Mouse (Mus musculus): ENCODE results near the gene Mphosph6.

Mphosph6 gene

GRCm38 (mm10) chr8:117801443-117802298 lies at the start of gene Mphosph6:
Mphosph6 (minus strand) TSS chr8:117801943.
- ATAC-seq (ENCODE audit: insufficient number of reproducible peaks, low FRiP score, low TSS enrichment), result peak; percentile 87

- no peak for ATAC-seq (ENCODE audit: insufficient number of reproducible peaks, low FRiP score, low TSS enrichment)
Measured at GRCm38 (mm10) chr8:117850420-117850819, 48.7 kb upstream of the Mphosph6 start.

- ATAC-seq (ENCODE audit: insufficient number of reproducible peaks, low FRiP score, low TSS enrichment), result no peak
Measured at GRCm38 (mm10) chr8:117847865-117848264, 46.1 kb upstream of the Mphosph6 start.

GRCm38 (mm10) chr8:117843694-117844093 lies 42.0 kb upstream of the Mphosph6 start:
- no peak for ATAC-seq (ENCODE audit: insufficient number of reproducible peaks, low FRiP score, low TSS enrichment)

GRCm38 (mm10) chr8:117813524-117813923 lies 11.8 kb upstream of the Mphosph6 start:
- ATAC-seq (ENCODE audit: insufficient number of reproducible peaks, low FRiP score, low TSS enrichment), result no peak

- ATAC-seq (ENCODE audit: insufficient number of reproducible peaks, low FRiP score, low TSS enrichment), result no peak
Measured at GRCm38 (mm10) chr8:117810676-117811075, 8.9 kb upstream of the Mphosph6 start.

- ATAC-seq (ENCODE audit: insufficient number of reproducible peaks, low FRiP score, low TSS enrichment), result no peak
Measured at GRCm38 (mm10) chr8:117805419-117805818, 3.7 kb upstream of the Mphosph6 start.

- ATAC-seq (ENCODE audit: insufficient number of reproducible peaks, low FRiP score, low TSS enrichment), result peak; percentile 43
Measured at GRCm38 (mm10) chr8:117802299-117802689, 551 bp upstream of the Mphosph6 start.

GRCm38 (mm10) chr8:117798066-117798465 lies 3.7 kb downstream of the Mphosph6 start:
- no peak for ATAC-seq (ENCODE audit: insufficient number of reproducible peaks, low FRiP score, low TSS enrichment)

GRCm38 (mm10) chr8:117796464-117796863 lies 5.3 kb downstream of the Mphosph6 start:
- no peak for ATAC-seq (ENCODE audit: insufficient number of reproducible peaks, low FRiP score, low TSS enrichment)

GRCm38 (mm10) chr8:117794581-117794980 lies 7.2 kb downstream of the Mphosph6 start:
- ATAC-seq (ENCODE audit: insufficient number of reproducible peaks, low FRiP score, low TSS enrichment), result peak; percentile 70

- ATAC-seq (ENCODE audit: insufficient number of reproducible peaks, low FRiP score, low TSS enrichment), result no peak
Measured at GRCm38 (mm10) chr8:117792616-117793144, 9.1 kb downstream of the Mphosph6 start.

GRCm38 (mm10) chr8:117786428-117786827 lies 15.3 kb downstream of the Mphosph6 start:
- ATAC-seq (ENCODE audit: insufficient number of reproducible peaks, low FRiP score, low TSS enrichment), result no peak

- ATAC-seq (ENCODE audit: insufficient number of reproducible peaks, low FRiP score, low TSS enrichment), result no peak
Measured at GRCm38 (mm10) chr8:117783021-117783420, 18.7 kb downstream of the Mphosph6 start.

- ATAC-seq (ENCODE audit: insufficient number of reproducible peaks, low FRiP score, low TSS enrichment), result no peak
Measured at GRCm38 (mm10) chr8:117781375-117782129, 20.2 kb downstream of the Mphosph6 start.

GRCm38 (mm10) chr8:117779344-117779743 lies 22.4 kb downstream of the Mphosph6 start:
- no peak for ATAC-seq (ENCODE audit: insufficient number of reproducible peaks, low FRiP score, low TSS enrichment)

- ATAC-seq (ENCODE audit: insufficient number of reproducible peaks, low FRiP score, low TSS enrichment), result no peak
Measured at GRCm38 (mm10) chr8:117778531-117779322, 23.0 kb downstream of the Mphosph6 start.

GRCm38 (mm10) chr8:117776075-117776474 lies 25.7 kb downstream of the Mphosph6 start:
- no peak for ATAC-seq (ENCODE audit: insufficient number of reproducible peaks, low FRiP score, low TSS enrichment)

- no peak for ATAC-seq (ENCODE audit: insufficient number of reproducible peaks, low FRiP score, low TSS enrichment)
Measured at GRCm38 (mm10) chr8:117775626-117776025, 26.1 kb downstream of the Mphosph6 start.

GRCm38 (mm10) chr8:117772597-117772996 lies 29.1 kb downstream of the Mphosph6 start:
- no peak for ATAC-seq (ENCODE audit: insufficient number of reproducible peaks, low FRiP score, low TSS enrichment)

Measured in cerebellum, adult (tissue).